Mouse (Mus musculus) embryo, embryonic 11 days (tissue): Measurements from ENCODE around the gene Gm26602.
"Not testable (repeated sequence)": the region's sequence is repeated elsewhere in the genome, so short reads cannot be mapped to it uniquely, and the experiment has no call there.

Source experiments
- DNase-seq: peaks from one replicate; pipeline ENCODE4 v3.0.0-alpha.2; 2015

Gm26602 gene

DNA sequence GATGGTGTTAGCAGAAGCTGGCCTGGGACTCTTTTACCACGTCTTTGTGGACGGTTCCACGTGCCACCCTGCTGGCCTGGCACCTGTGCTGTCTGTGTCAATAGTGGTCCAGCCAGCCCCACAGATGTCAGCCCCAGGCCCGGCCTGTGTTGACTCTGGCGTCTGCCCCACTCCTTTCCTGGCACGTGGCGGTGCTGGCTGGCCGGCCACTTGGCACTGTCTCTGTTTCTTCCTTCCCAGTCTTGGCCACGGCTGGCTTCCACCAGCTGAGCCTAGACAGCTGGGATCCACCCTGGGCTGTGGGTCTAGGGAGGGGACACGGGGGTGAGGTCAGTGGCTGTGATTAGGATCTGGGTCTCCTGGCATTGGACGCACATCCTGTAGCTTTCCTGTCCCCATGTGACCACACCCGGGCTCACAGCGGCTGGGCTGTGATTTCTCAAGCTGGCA lies 23.6 kb downstream of the Gm26602 start:
- no peak for DNase-seq

DNA sequence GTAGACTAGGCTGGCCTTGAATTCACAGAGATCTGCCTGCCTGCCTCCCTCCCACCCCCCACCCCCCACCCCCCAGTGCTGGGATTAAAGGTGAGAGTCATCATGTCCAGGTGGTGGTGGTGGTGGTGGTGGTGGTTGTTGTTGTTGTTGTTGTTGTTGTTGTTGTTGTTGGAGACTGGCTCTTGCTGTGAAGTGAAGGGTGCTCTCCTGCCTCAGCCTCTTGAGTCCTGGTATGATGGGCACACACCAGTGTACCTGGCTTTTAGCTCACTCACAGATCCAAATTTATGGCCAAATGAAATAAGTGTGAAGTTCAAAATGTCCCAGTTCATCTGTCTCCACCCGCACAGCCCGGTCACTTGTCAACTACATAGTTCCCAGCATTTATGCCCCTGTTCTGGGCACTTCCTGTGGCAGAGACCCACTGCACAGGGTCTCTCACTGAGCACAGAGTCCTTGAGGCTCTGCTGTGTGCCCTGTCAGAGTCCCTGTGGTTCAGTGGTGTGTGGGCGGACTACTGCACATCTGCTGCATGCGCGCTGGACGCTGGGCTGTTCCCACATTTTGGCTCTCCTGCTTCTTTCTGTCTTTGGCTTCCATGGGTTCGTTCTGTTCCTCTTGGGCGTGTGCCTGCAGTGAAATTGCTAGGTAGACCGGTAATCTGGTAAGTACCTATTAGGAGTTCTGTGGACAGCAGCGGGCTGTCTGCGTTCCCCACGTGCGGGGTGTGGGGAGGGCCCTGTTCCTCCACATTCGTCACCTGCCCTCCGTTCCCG lies 24.3 kb downstream of the Gm26602 start:
- DNase-seq: no peak

GRCm38 (mm10) chr10:79936284-79936910 lies 25.7 kb downstream of the Gm26602 start:
- DNase-seq: no peak

DNA sequence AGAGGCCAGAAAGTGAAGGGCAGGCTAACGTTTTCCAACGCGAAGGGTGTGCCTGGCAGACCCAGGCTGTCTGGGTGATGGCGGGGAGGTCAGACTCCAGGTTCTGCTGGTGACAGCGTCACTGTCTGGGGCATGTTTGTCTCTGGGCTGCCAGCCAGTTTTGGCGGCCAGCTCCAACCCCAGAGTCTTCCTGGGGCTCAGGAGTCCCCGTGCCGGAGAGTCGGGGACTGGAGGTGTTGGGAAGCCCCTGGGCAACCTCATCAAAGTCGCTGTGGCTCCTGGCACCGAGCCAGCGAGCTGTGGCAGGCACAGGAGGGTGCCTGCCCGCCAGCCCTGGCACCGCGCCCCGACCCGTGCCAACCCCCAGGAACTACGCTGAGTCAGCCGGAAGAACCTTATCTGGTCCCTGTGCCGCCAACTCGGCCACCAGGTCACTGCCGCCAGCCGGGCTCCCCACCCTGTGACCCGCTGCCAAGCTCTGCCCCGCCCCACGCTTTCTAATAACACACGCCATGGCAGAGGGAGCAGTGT lies 26.3 kb downstream of the Gm26602 start:
- DNase-seq: no peak

DNA sequence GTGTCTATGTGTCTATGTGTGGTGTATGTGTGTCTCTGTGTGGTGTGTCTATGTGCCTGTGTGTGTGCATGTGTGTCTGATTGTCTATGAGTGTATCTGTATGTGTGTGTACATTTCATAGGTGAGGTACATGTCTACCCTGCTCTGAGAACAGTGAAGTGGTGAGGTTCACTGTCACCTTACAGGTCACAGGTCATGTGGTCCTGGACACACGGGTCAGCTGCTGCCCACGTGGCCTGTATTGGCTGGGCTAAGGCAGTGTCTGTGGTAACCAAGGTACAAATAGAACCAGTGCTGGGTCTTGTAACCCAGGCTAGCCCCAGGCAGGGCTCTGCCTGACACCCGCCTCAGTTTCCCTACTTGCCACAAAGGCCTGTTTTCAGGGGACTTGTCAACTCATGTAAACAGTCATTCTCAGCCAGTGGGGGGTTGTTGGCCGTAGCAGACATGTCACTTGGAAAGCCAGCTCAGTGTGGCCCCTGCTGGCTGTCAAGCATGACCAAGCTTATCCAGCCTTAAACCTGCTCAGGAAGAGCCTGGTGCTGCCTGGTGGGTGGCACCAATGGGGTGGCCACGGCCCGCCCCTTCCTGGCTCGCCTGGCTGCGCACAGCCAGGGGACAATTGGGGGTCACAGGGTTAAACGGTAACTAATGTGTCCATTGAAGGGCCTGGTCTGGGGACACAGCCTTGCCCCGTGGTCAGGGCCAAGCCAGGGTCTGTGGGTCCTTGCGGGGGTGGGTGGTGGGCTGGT lies 27.3 kb downstream of the Gm26602 start:
- DNase-seq: no peak

- DNase-seq: no peak
These were observed 30.1 kb downstream of the Gm26602 start for GRCm38 (mm10) chr10:79940749-79941148.

DNA sequence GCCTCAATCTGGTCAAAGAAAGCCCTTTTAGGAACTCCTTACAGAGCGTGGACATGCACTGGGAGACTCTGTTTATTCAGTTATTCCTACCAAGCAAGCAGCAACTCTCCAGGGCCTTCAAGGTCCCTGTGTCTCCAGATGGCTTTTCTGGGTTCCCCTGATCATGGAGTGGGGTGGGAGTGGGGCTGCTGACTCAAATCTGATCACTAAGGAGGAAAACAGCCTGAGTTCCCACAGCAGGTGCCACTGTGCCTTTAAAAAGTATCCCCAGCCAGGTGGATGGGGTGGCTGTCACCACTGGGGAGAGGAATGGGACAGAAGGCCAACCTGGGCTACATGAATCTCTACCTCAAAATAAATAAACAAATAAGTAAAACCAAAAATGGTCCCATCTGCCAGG lies 32.3 kb downstream of the Gm26602 start:
- no peak for DNase-seq

GRCm38 (mm10) chr10:79943471-79943901 lies 32.8 kb downstream of the Gm26602 start:
- no peak for DNase-seq

- DNase-seq: peak; percentile 76
These were observed 35.0 kb downstream of the Gm26602 start for GRCm38 (mm10) chr10:79945507-79946234.

- peak; percentile 47 for DNase-seq
These were observed 36.2 kb downstream of the Gm26602 start for GRCm38 (mm10) chr10:79946752-79947322.

DNA sequence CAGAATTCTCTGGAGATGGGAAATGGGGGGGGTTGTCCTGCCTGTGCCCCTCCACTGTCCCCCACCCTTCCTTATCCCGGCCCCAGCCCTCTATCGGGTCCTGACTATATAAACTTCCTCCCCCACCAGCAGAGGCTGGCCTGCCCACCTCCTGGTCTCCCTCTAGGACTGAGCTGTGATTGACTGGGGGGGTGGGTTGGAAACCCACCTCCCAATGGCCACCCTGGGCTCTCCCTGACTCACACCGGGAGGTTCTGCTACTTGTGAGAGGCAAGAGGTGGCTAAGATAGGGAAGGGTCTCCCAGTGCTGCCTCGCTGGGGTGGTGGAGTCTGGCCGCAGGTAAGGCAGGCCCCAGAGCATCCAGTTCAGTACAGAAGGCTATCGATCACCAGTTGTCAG lies 36.8 kb downstream of the Gm26602 start:
- no peak for DNase-seq

- DNase-seq: no peak
These were observed 39.2 kb downstream of the Gm26602 start for GRCm38 (mm10) chr10:79949873-79950272.

DNA sequence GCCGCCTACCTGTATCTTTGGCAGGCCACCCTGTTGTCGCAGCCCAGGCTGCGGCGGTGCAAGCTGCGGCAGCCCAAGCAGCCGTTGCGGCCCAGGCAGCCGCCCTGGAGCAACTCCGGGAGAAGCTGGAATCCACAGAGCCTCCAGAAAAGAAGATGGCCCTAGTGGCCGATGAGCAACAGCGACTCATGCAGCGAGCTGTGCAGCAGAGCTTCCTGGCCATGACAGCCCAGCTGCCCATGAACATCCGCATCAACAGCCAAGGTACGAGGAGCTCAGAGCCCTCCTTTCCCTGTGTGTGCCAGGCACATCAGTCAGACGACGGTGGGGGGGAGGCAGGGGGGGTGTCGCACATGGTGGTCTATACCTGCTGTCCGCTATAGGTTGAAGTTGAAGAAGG lies 40.0 kb downstream of the Gm26602 start:
- no peak for DNase-seq

DNA sequence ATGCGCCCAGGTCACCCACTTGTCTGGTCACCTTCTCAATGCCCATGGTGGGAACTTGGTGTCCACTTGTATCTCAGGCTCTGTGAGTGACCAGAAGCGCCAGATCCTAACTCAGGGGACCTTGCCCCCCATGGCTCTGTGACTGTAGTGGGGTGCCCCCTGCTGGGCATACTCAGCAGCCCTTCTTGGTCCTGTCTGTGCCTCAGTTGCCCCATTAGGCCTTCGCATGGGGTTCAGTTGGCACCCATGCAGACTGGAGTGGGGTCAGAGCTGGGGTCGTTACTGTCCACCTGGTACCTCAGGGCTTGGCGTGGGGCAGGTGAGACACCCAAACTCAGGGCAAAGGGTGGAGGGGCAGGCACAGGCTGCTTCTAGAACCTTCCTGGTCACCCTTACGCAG lies 43.3 kb downstream of the Gm26602 start:
- DNase-seq: peak; percentile 39

GRCm38 (mm10) chr10:79955691-79956090 lies 45.0 kb downstream of the Gm26602 start:
- DNase-seq: no peak

GRCm38 (mm10) chr10:79956643-79957154 lies 46.0 kb downstream of the Gm26602 start:
- DNase-seq: no peak

- peak; percentile 88 for DNase-seq
These were observed 47.6 kb downstream of the Gm26602 start for GRCm38 (mm10) chr10:79958140-79958816.

DNA sequence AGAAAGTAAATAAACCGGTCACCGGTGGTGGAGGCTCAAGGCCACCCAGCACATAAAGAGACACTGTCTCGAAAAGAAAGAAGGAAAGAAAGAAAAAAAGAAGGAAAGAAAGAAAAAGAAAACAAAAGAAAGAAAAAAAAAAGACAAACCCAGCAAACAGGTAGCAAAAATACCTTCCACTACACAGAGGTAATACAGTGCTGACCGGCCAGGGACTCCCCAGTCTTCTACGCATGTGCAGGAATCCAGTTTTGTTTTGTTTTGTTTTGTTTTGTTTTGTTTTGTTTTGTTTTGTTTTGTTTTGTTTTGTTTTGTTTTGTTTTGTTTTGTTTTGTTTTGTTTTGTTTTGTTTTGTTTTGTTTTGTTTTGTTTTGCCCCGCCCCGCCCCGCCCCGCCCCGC lies 48.8 kb downstream of the Gm26602 start:
- not testable (repeated sequence) for DNase-seq

GRCm38 (mm10) chr10:79959847-79960601 lies 49.4 kb downstream of the Gm26602 start, which contains the start of gene Wdr18:
Gene Wdr18 (plus strand): TSS chr10:79960152.
- DNase-seq: peak; percentile 98
